Mouse (Mus musculus) hindbrain, postnatal 0 days (tissue): ENCODE results near the gene Olfr70. TPM values are rescaled to one million over a fixed set of nuclear protein-coding genes. Genes with fewer than 3 reads are reported as not detected.

ENCODE experiments used
- ATAC-seq: fragments of 200-750 bp; cut with Nextera tagmentation; 2 replicates; pipeline ENCODE4 v1.8.0; 2017; ENCODE audit warnings: mild to moderate bottlenecking, moderate TSS enrichment, moderate library complexity
- DNase-seq: peaks from one replicate; pipeline ENCODE4 v3.0.0-alpha.2; 2015; ENCODE audit warnings: low spot score
- H3K27ac ChIP-seq: fragments of 300-500 bp; sonication (generic); 2 replicates; pipeline ENCODE4 v1.5.1; 2014; ENCODE audit warnings: mild to moderate bottlenecking
- H3K27me3 ChIP-seq: fragments of 300-500 bp; sonication (generic); 2 replicates; pipeline ENCODE4 v1.6.1; 2014; ENCODE audit warnings: low read length, mixed read lengths; ENCODE audit not compliant: insufficient read depth
- H3K36me3 ChIP-seq: fragments of 300-500 bp; sonication (generic); 2 replicates; pipeline ENCODE4 v1.6.1; 2014; ENCODE audit warnings: low read length, mixed read lengths; ENCODE audit not compliant: insufficient read depth
- H3K4me1 ChIP-seq: fragments of 300-500 bp; sonication (generic); 2 replicates; pipeline ENCODE4 v1.6.1; 2014; ENCODE audit warnings: antibody characterized with exemption, low read length, mixed read lengths; ENCODE audit not compliant: insufficient read depth
- H3K4me2 ChIP-seq: fragments of 300-500 bp; sonication (generic); 2 replicates; pipeline ENCODE4 v1.6.1; 2014; ENCODE audit warnings: low read depth, mild to moderate bottlenecking, low read length, moderate library complexity, mixed read lengths
- H3K4me3 ChIP-seq: fragments of 300-500 bp; sonication (generic); 2 replicates; pipeline ENCODE4 v1.5.1; 2014; ENCODE audit warnings: low read length
- H3K9ac ChIP-seq: fragments of 300-500 bp; sonication (generic); replicated peaks from 2 replicates; pipeline ENCODE4 v1.6.1; 2014; ENCODE audit warnings: mild to moderate bottlenecking, low read length, moderate library complexity, mixed read lengths
- H3K9me3 ChIP-seq: fragments of 300-500 bp; sonication (generic); 2 replicates; pipeline ENCODE4 v1.6.1; 2016; ENCODE audit warnings: low read length, mixed read lengths
- CTCF ChIP-seq: IDR thresholded peaks from 2 replicates; pipeline ENCODE4 v1.5.1; 2016; ENCODE audit warnings: antibody characterized with exemption, control low read depth, low read depth
- WGBS: fragments of 180-500 bp; shearing (Covaris S2); extraction: QIAGEN DNeasy Blood & Tissue Kit; methylation state at CpG from one replicate; pipeline ENCODE4 v1.1.7; 2014; 5-methylcytosine and 5-hydroxymethylcytosine counted together
- polyA plus RNA-seq: library from polyadenylated mRNA; unstranded; fragments of >200 nt; fragmentation: Nextera tagmentation; extraction: Ambion mirVana; gene quantifications from 2 replicates; pipeline ENCODE4 v1.2.1, GENCODE M21; 2015
- total RNA-seq: library from RNA; depleted of rRNA; stranded (reverse); fragments of >200 nt; gene quantifications from 2 replicates; pipeline ENCODE4 v1.2.3, GENCODE M21; 2014

Gene Olfr70
- total and polyA plus RNA-seq, 2 experiments from 2014 or later, result not detected

DNA sequence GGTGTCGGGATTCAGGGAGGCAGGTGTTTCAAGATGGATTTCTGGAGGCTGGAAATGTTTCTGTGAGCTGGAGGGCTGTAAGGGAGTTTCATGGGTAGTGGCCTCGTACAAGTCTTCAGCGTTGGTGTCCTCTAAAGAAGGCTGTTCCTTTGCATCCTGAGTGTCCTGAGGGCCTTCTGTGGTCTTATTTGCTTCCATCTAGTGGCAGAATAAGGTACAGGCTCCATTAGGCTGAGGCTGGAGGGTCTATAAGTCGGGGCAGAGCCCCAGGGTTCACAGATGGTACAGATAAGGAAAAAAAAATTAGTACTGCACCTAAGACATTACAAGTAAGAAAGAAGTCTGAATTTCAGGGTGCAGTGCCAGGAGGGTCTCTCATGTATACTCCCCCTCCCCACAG lies 34.2 kb downstream of the Olfr70 start:
- Histone ChIP-seq H3K4me2 (no peak overlapping the region), H3K36me3 (no peaks in the 10 kb centered on the region), H3K9ac (no peak overlapping the region), H3K27me3 (peaks cover 6% of the 10 kb centered on the region; the same call in 1 of the 2 replicates), H3K9me3 (no peaks in the 10 kb centered on the region), H3K4me1 (peaks cover 15% of the 10 kb centered on the region), H3K27ac (no peak overlapping the region), H3K4me3 (no peak overlapping the region)
- ATAC-seq, result no peak
- WGBS, result 32% methylated on average over 4 of the region's 4 CpGs
- peak; percentile 23 for DNase-seq
- peak; percentile 52 for TF ChIP-seq CTCF

DNA sequence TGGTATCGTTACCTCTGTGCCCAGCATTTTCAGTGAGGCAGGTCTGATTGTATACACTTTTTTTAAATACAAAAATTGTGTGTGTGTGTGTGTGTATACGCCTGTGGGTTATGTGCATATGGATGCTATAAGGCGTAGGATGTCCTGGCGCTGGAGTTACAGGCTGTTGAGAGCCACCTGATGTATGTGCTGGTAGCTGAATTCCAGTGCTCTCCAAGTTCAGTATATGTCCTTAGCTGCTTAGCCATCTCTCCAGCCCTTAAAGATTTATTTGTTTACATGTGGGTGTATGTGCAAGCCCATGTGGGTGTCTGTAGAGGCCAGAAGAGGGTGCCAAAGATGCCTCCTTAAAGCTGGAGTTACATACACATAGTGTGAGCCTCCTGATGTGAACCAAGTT lies 43.5 kb downstream of the Olfr70 start:
- TF ChIP-seq CTCF, result peak; percentile 38; the same call in 1 of the 2 replicates
- Histone ChIP-seq H3K4me3 (peak overlapping the region; percentile 84), H3K4me1 (no peaks in the 10 kb centered on the region), H3K27me3 (no peaks in the 10 kb centered on the region), H3K4me2 (peak overlapping the region; percentile 70), H3K9me3 (no peaks in the 10 kb centered on the region), H3K27ac (0 out of 2 replicates have a peak overlapping the region, but pooled peaks have one; percentile 48), H3K36me3 (no peaks in the 10 kb centered on the region), H3K9ac (peak overlapping the region; percentile 91; the same call in 1 of the 2 replicates)
- DNase-seq (peak; percentile 26), ATAC-seq (no peak)
- 66% methylated on average over 4 of the region's 4 CpGs for WGBS

DNA sequence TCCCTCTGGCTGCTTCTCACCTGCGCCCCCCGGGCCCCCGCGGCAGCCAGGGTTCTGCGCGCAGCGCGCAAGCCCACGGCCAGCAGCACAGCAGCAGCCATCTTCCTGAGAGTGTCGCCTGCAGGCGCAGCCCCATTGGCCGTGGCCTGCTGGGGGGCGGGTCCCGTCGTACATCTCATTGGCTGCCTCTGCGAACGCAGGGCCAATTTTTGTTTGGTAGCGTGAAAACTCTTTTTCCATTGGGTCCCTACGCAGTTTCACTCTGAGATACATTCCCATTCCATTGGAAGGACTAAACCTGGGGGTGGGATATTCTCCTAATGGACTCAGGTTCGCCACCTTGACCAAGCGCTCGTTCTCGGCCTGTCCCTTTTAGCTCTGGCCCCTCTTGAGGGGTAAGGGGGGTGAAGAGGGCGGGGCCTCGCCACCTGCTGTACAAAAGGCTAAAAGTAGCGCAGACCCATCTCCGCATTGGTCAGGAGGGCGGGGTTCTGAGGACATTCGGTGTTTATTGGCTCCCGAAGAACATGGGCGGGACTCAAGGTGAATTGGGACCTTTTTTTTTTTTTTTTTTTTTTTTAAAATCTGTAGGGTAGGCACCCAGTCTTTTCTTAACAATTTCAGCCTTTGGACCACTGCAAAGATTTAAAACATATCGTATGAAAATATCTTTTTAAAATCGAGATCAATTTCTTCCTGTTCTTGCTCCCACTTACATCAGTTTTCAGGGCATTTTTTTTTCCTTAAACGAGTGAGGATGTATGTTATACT lies 44.1 kb downstream of the Olfr70 start, which contains the start of gene Hint2:
TSS of gene Hint2 (minus strand) at position 128 of the 771 bp plus-strand sequence.
- ATAC-seq (peak; percentile 97), DNase-seq (peak; percentile 99)
- Histone ChIP-seq H3K9me3 (no peaks in the 10 kb centered on the region), H3K36me3 (no peaks in the 10 kb centered on the region), H3K4me2 (peak within 1 kb of the TSS; percentile 70), H3K4me1 (no peaks in the 10 kb centered on the region), H3K9ac (peak within 1 kb of the TSS; percentile 91), H3K27me3 (no peaks in the 10 kb centered on the region), H3K27ac (peak within 1 kb of the TSS; percentile 97), H3K4me3 (peak within 1 kb of the TSS; percentile 84)
- no peak; the same call in 1 of the 2 replicates for TF ChIP-seq CTCF
- WGBS, result under 1% methylated on average over 34 of the region's 34 CpGs

DNA sequence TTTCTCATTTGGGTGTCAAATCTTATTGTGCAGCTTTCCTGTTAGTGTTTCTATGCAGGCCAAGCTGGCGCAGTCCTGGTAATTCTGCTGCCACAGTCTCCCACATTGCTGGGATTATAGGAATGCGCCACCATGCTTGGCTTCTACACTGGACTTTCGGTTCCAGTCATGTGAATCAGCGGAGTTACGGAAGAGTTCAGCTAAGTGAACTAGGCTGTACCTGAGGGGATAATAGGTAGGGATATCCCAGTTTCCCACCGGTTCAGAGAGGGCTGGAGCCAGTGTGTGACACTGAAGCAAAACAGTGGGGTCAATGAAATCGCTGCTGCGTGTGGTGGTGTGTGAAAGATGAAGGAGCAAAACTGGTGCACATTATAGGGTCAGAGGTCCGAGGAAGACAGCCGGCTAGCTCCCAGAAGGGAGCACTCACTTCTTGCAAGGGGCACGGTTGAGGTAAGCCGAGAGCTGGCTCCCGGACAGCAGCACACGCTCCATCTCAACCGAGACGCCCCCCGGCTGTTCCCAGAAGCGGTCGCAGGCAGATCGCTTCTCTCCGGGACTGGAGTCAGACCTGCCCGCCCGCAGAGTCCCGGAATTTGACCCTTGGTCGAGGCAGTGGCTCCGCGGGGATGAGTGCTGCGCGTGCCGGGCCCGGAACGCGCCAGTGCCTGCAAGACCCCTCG lies 44.8 kb downstream of the Olfr70 start:
- Histone ChIP-seq H3K4me1 (no peaks in the 10 kb centered on the region), H3K27me3 (no peaks in the 10 kb centered on the region), H3K27ac (peak overlapping the region; percentile 97), H3K36me3 (no peaks in the 10 kb centered on the region), H3K9me3 (no peaks in the 10 kb centered on the region), H3K4me2 (peak overlapping the region; percentile 70), H3K4me3 (peak overlapping the region; percentile 84), H3K9ac (peak overlapping the region; percentile 91)
- WGBS, result 5% methylated on average over 34 of the region's 34 CpGs
- no peak for DNase-seq
- peak; percentile 48 for ATAC-seq
- no peak for TF ChIP-seq CTCF

DNA sequence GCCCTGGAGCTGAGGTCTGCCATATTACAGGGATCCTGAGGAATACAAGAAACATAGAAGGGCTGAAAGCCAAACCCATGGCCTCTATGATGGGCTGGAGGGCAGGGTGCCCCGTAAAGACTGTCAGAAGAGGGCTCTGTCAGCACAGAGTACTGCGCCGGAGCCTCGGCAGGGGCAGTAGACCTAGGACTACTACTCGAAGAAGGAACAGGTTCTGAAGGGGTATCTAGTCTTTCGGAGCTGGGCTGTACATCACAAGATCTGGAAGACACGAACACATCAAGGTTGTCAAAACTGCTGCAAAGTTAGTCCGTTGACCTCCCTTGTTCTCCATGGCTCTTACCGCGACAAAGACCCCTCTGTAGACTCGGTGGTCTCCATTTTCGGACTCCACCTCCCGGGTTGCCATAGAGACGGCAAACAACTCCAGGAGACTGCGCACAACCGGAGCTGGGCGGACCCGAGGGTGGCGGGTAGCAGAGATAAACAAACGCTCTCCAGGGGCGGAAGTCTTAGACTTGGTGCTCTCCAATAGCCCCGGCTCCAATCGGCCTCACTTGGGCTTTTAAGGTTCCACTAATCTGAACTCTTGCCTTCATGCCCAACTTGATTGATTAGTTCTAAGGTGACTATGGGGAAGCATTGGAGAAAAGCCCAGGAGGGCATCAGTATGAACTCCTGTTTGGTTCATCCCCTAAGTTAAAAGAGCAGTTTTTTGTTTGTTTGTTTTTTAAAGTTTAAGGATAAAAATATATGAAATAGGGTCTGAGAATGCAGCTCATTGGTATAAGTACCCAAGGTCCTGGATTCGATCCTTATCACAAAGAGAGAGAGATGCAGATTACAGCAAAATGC lies 47.2 kb downstream of the Olfr70 start, which contains the start of gene Spag8:
TSS of gene Spag8 (minus strand) at position 434 of the 855 bp plus-strand sequence.
- TF ChIP-seq CTCF, result no peak
- 12% methylated on average over 24 of the region's 24 CpGs for whole genome bisulfite sequencing
- peak within 1 kb of the TSS; percentile 19 for H3K4me3 ChIP-seq
- H3K4me2 ChIP-seq, result peak within 1 kb of the TSS; percentile 47
- no peak within 1 kb of the TSS for H3K9ac ChIP-seq
- H3K4me1 ChIP-seq, result no peaks in the 10 kb centered on the region
- H3K27me3 ChIP-seq, result no peaks in the 10 kb centered on the region
- H3K9me3 ChIP-seq, result no peaks in the 10 kb centered on the region
- H3K36me3 ChIP-seq, result peaks cover 3% of the 10 kb centered on the region; the same call in 1 of the 2 replicates
- peak within 1 kb of the TSS; percentile 57 for H3K27ac ChIP-seq
- ATAC-seq, result 0 out of 2 replicates have a peak, but pooled peaks have one; percentile 21
- DNase-seq, result peak; percentile 79

DNA sequence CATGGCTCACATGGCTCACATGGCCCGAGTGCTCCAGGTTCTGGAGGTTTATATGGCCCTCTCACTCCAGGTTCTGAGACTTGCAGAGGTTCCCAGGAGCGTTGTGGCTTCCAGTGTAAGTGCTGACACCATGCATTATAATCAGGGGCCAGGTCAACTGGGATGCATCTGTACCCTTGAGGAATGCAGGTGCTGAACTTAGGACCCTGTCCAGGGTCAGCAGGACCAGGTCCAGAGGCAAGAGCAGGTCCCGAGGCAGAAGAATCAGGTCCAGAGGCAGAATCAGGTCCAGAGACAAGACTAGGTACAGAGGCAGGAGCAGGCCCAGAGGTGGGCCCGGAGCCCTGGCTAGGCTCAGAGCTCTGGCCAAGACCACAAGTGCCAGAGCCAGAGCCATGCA lies 47.9 kb downstream of the Olfr70 start:
- TF ChIP-seq CTCF, result no peak
- DNase-seq (no peak), ATAC-seq (no peak)
- Histone ChIP-seq H3K9ac (no peak overlapping the region), H3K4me1 (no peaks in the 10 kb centered on the region), H3K4me3 (peak overlapping the region; percentile 19), H3K9me3 (no peaks in the 10 kb centered on the region), H3K27me3 (no peaks in the 10 kb centered on the region), H3K36me3 (peaks cover 3% of the 10 kb centered on the region; the same call in 1 of the 2 replicates), H3K27ac (peak overlapping the region; percentile 57; the same call in 1 of the 2 replicates), H3K4me2 (peak overlapping the region; percentile 47)
- 95% methylated on average over 4 of the region's 4 CpGs for WGBS
